Mouse (Mus musculus) adrenal gland, adult 2 months (tissue): Measurements from ENCODE around the gene Inafm2. TPM values are rescaled to one million over a fixed set of nuclear protein-coding genes. Genes with fewer than 3 reads are reported as not detected.

Experiments used
- DNase-seq: peaks from one replicate; pipeline ENCODE4 v3.0.0; 2021
- long read RNA-seq: library from polyadenylated mRNA; stranded (forward); transcript quantifications from one replicate; pipeline ENCODE4 v2.0.0, GENCODE M21; 2021
- polyA plus RNA-seq: library from polyadenylated mRNA; depleted of rRNA; stranded (reverse); fragments of >200 nt; gene quantifications from 2 replicates; pipeline ENCODE4 v1.2.3, GENCODE M21; 2012; rRNA removed
- total RNA-seq, 2 experiments: library from RNA; stranded (reverse); gene quantifications; 2 replicates each; pipeline ENCODE4 v1.2.3; 2021

Gene Inafm2
- total RNA-seq (10 to 100 TPM; 30.0 to 45.0 TPM), polyA plus RNA-seq (22.1 and 31.3 TPM in 2 replicates)
- long read RNA-seq, transcript Inafm2-201 (1 exons, 3,053 nt): major isoform, 25 of 25 reads
- long read RNA-seq, partial matches to known transcripts: 0 of 25 reads
- long read RNA-seq, other reads (novel, unspliced or antisense): 0 of 25 reads

- DNase-seq: peak; percentile 97
Observed at GRCm38 (mm10) chr2:118745232-118745884, at the start of gene Inafm2. Gene Inafm2 (plus strand): TSS chr2:118745758.

GRCm38 (mm10) chr2:118696451-118697308, 48.9 kb upstream of the Inafm2 start:
- peak; percentile 50 for DNase-seq

- DNase-seq: peak; percentile 48
Observed at GRCm38 (mm10) chr2:118697311-118697877, 48.2 kb upstream of the Inafm2 start.

GRCm38 (mm10) chr2:118697955-118698354, 47.6 kb upstream of the Inafm2 start:
- peak; percentile 74 for DNase-seq

- DNase-seq: peak; percentile 89
Observed at GRCm38 (mm10) chr2:118700179-118701062, 45.1 kb upstream of the Inafm2 start.

GRCm38 (mm10) chr2:118701161-118701560, 44.4 kb upstream of the Inafm2 start:
- DNase-seq: no peak

GRCm38 (mm10) chr2:118701971-118702882, 43.3 kb upstream of the Inafm2 start:
- no peak for DNase-seq

- peak; percentile 85 for DNase-seq
Observed at GRCm38 (mm10) chr2:118702883-118703761, 42.4 kb upstream of the Inafm2 start.

GRCm38 (mm10) chr2:118703913-118704730, 41.4 kb upstream of the Inafm2 start, which contains the start of gene Ankrd63:
Gene Ankrd63 (minus strand): TSS chr2:118703963.
- DNase-seq: peak; percentile 70

- DNase-seq: no peak
Observed at GRCm38 (mm10) chr2:118706436-118706835, 39.1 kb upstream of the Inafm2 start.

- DNase-seq: no peak
Observed at GRCm38 (mm10) chr2:118708472-118708871, 37.1 kb upstream of the Inafm2 start.

GRCm38 (mm10) chr2:118709655-118710221, 35.8 kb upstream of the Inafm2 start:
- DNase-seq: peak; percentile 28

GRCm38 (mm10) chr2:118711038-118711494, 34.5 kb upstream of the Inafm2 start:
- DNase-seq: peak; percentile 73

- no peak for DNase-seq
Observed at GRCm38 (mm10) chr2:118713631-118714030, 31.9 kb upstream of the Inafm2 start.

GRCm38 (mm10) chr2:118714230-118714629, 31.3 kb upstream of the Inafm2 start:
- DNase-seq: no peak

- DNase-seq: peak; percentile 7
Observed at GRCm38 (mm10) chr2:118716677-118717076, 28.9 kb upstream of the Inafm2 start.

GRCm38 (mm10) chr2:118723693-118724486, 21.7 kb upstream of the Inafm2 start:
- DNase-seq: peak; percentile 3
